Mouse (Mus musculus) liver, adult 2 months (tissue): ENCODE data around the gene 5031439G07Rik.

Source experiments
- CTCF ChIP-seq: fragments of 200-500 bp; IDR thresholded peaks from 2 replicates; pipeline ENCODE4 v1.5.1; 2011; ENCODE audit warnings: low read depth, low read length, control low read depth
- POLR2A ChIP-seq: fragments of 200-500 bp; IDR thresholded peaks from 2 replicates; pipeline ENCODE4 v1.6.1; 2011; ENCODE audit warnings: low read length, control low read depth; ENCODE audit not compliant: insufficient read depth; ENCODE audit errors: extremely low read depth

DNA sequence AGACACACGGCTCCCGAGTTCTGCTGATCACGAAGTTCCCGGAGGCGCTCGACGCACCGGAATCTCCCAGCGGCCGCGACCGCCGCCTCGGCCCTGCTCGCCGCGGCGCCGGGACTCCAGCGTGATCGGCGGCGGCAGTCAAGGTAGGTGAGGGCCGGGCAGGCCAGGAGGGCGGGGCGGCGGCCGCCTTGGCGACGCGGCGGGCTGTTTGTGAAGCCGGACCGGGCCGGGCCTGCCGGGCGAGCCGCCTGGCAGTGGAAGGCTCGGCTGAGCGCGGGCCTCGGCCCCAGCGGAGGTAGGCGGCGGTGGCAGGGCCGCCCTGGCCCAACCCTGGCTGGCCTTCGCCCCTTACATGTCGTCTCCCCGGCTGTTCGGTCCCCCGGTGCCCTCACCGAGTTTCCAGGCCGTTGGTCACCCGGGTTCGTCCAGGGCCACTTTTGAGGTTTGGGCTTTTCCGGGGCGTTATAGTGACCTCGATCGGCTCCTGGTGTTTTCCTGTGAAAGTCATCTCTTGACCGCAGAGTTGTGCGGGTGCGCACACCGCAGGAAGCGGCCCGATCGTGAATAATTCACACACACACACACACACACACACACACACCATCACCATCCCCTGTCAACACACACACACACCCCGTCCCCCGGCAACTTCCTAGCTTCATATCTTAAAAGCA, 64.7 kb downstream of the 5031439G07Rik start:
- TF ChIP-seq CTCF: no peak
- no peak for TF ChIP-seq POLR2A
